Mouse (Mus musculus): Measurements from ENCODE around the gene Cap2. TPM values are rescaled to one million over a fixed set of nuclear protein-coding genes. Genes with fewer than 3 reads are reported as not detected.

Cap2 gene
- polyA plus RNA-seq, 1 experiment from 2014 or later = 10.9 TPM

DNA sequence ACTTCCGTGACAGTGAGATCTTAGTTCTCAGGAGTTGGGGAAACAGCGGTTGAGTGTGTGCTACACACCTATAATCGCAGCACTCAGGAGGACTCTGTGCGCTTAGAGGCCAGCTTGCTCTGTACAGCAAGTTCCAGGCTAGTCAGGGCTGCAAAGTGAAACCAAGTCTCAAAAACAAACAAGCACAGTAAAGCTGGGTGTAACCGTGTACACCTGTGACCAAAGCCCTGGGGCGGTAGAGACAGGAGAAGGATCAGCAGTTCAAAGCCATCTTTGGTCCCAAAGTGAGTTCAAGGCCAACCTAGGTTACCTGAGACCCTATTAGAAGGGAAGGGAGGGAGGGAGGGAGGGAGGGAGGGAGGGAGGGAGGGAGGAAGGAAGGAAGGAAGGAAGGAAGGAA is 142.5 kb downstream of the Cap2 start:
- H3K27me3 ChIP-seq = no peaks in the 10 kb centered on the region
- H3K4me1 ChIP-seq = no peaks in the 10 kb centered on the region
- no peak for ATAC-seq (ENCODE audit: low FRiP score)
- H3K4me2 ChIP-seq = no peak overlapping the region
- H3K9me3 ChIP-seq = peaks cover 8% of the 10 kb centered on the region
- H3K36me3 ChIP-seq (replicated peaks) = 0 out of 2 replicates have a peak, but pooled peaks cover 2% of the 10 kb centered on the region
- H3K9ac ChIP-seq = no peak overlapping the region
- no peak overlapping the region for H3K27ac ChIP-seq
- 91% methylated on average over 6 of the region's 6 CpGs for WGBS
- H3K4me3 ChIP-seq (replicated peaks) = no peak overlapping the region

DNA sequence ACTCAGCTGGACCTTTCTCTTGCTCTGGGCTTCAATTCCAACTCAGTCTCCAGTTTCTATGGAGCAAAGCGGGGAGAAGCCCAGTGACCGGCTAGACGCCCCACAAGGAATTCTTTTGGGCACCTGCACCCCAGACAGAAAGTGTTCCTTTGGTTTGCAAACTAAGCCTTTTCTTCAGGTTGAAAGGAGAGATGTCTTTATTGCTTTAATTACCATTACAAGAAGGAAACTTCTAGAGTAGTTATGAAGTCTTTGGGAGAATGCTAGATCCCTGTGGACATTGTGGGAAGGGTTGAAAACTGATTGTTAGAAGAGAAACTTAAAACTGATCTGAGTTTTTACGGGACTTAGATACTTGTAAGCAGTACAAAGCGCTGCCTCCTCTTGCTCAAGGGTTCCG is 143.8 kb downstream of the Cap2 start:
- Histone ChIP-seq H3K36me3 (replicated peaks) (0 out of 2 replicates have a peak, but pooled peaks cover 2% of the 10 kb centered on the region), H3K9ac (no peak overlapping the region), H3K4me3 (replicated peaks) (no peak overlapping the region), H3K4me1 (no peaks in the 10 kb centered on the region), H3K9me3 (peaks cover 8% of the 10 kb centered on the region), H3K27ac (no peak overlapping the region), H3K27me3 (no peaks in the 10 kb centered on the region), H3K4me2 (no peak overlapping the region)
- WGBS = 73% methylated on average over 6 of the region's 6 CpGs
- no peak for ATAC-seq (ENCODE audit: low FRiP score)

- ATAC-seq (ENCODE audit: low FRiP score) = no peak
- Histone ChIP-seq H3K27ac (no peak overlapping the region), H3K9me3 (peaks cover 5% of the 10 kb centered on the region; the same call in 1 of the 2 replicates), H3K9ac (no peak overlapping the region), H3K36me3 (replicated peaks) (no peaks in the 10 kb centered on the region), H3K4me1 (no peaks in the 10 kb centered on the region), H3K4me2 (no peak overlapping the region), H3K4me3 (replicated peaks) (no peak overlapping the region), H3K27me3 (no peaks in the 10 kb centered on the region)
- 95% methylated on average over 7 of the region's 7 CpGs for WGBS
These were observed 150.2 kb downstream of the Cap2 start for GRCm38 (mm10) chr13:46651853-46652252.

DNA sequence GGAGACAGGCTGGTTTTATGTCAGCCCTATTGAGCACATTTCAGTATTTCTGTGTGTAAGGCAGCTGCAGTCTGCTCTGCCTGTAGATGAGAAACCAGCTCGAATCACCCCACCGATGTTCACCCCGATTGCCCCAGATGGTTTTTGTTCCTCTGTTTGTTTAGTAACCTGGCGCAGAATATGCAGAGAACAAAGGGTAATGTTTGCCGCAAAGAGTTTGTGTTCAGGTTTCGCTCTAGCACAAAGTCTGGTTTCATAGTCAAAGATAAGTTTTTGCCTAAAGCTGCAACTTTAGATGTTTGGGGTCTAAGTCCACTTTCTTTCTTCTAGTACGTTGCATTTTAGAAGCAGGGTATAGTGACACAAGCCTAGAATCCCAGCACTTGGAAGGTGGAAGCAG is 151.0 kb downstream of the Cap2 start:
- H3K4me2 ChIP-seq = no peak overlapping the region
- no peaks in the 10 kb centered on the region for H3K4me1 ChIP-seq
- no peaks in the 10 kb centered on the region for H3K27me3 ChIP-seq
- H3K9me3 ChIP-seq = peaks cover 5% of the 10 kb centered on the region; the same call in 1 of the 2 replicates
- no peaks in the 10 kb centered on the region for H3K36me3 ChIP-seq (replicated peaks)
- ATAC-seq (ENCODE audit: low FRiP score) = no peak
- WGBS = 93% methylated on average over 7 of the region's 7 CpGs
- no peak overlapping the region for H3K4me3 ChIP-seq (replicated peaks)
- H3K27ac ChIP-seq = no peak overlapping the region
- H3K9ac ChIP-seq = no peak overlapping the region

GRCm38 (mm10) chr13:46653671-46654070 is 152.0 kb downstream of the Cap2 start:
- no peak overlapping the region for H3K4me3 ChIP-seq (replicated peaks)
- no peak overlapping the region for H3K4me2 ChIP-seq
- WGBS = 70% methylated on average over 4 of the region's 4 CpGs
- H3K4me1 ChIP-seq = no peaks in the 10 kb centered on the region
- H3K36me3 ChIP-seq (replicated peaks) = no peaks in the 10 kb centered on the region
- H3K9ac ChIP-seq = no peak overlapping the region
- no peaks in the 10 kb centered on the region for H3K27me3 ChIP-seq
- H3K27ac ChIP-seq = no peak overlapping the region
- H3K9me3 ChIP-seq = peaks cover 5% of the 10 kb centered on the region; the same call in 1 of the 2 replicates
- no peak for ATAC-seq (ENCODE audit: low FRiP score)

- H3K27ac ChIP-seq = no peak overlapping the region
- ATAC-seq (ENCODE audit: low FRiP score) = no peak
- H3K9ac ChIP-seq = no peak overlapping the region
- no peaks in the 10 kb centered on the region for H3K4me1 ChIP-seq
- H3K9me3 ChIP-seq = peaks cover 5% of the 10 kb centered on the region; the same call in 1 of the 2 replicates
- WGBS = 75% methylated on average over 5 of the region's 5 CpGs
- no peaks in the 10 kb centered on the region for H3K27me3 ChIP-seq
- H3K4me2 ChIP-seq = no peak overlapping the region
- no peaks in the 10 kb centered on the region for H3K36me3 ChIP-seq (replicated peaks)
- no peak overlapping the region for H3K4me3 ChIP-seq (replicated peaks)
These were observed 152.9 kb downstream of the Cap2 start for GRCm38 (mm10) chr13:46654566-46654965.

GRCm38 (mm10) chr13:46659211-46659610 is 157.6 kb downstream of the Cap2 start:
- no peaks in the 10 kb centered on the region for H3K4me1 ChIP-seq
- no peaks in the 10 kb centered on the region for H3K9me3 ChIP-seq

DNA sequence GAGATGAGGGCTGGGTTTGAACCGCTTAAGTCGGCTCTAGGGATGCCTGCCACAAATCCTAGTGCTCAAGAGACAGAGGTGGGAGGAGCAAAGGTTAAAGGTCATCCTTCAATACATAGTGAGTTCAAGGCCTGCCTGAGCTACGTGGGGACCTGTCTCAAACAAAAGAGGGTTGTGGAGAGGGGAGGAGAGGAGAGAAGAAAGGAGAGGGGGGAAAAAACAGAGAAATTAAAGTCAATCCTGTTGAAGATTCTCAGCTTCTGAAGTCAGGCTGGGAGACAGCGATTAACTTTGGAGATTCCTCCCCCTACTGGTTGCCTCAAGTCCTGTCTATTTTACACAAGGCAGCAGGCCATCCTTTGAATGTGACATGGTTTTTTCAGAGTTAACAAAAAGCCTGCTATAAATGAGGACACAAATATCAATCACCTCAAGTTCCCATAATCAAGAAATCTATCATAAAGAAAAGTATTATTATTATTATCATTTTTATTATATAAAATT is 161.9 kb downstream of the Cap2 start:
- Histone ChIP-seq H3K9ac (no peak overlapping the region), H3K27ac (no peak overlapping the region), H3K9me3 (no peaks in the 10 kb centered on the region), H3K36me3 (replicated peaks) (no peaks in the 10 kb centered on the region), H3K4me1 (peaks cover 2% of the 10 kb centered on the region), H3K4me2 (no peak overlapping the region), H3K27me3 (peaks cover 7% of the 10 kb centered on the region; the same call in 1 of the 2 replicates), H3K4me3 (replicated peaks) (no peak overlapping the region)
- no peak for ATAC-seq (ENCODE audit: low FRiP score)
- WGBS = 30% methylated on average over 4 of the region's 4 CpGs

More at GRCm38 (mm10) chr13:46659211-46659610, 157.6 kb downstream of the Cap2 start:
- H3K27ac ChIP-seq = no peak overlapping the region
- no peak overlapping the region for H3K4me2 ChIP-seq
- H3K27me3 ChIP-seq = no peaks in the 10 kb centered on the region
- ATAC-seq (ENCODE audit: low FRiP score) = no peak
- H3K9ac ChIP-seq = no peak overlapping the region
- no peak overlapping the region for H3K4me3 ChIP-seq (replicated peaks)
- WGBS = 87% methylated on average over 5 of the region's 5 CpGs
- H3K36me3 ChIP-seq (replicated peaks) = no peaks in the 10 kb centered on the region

DNA sequence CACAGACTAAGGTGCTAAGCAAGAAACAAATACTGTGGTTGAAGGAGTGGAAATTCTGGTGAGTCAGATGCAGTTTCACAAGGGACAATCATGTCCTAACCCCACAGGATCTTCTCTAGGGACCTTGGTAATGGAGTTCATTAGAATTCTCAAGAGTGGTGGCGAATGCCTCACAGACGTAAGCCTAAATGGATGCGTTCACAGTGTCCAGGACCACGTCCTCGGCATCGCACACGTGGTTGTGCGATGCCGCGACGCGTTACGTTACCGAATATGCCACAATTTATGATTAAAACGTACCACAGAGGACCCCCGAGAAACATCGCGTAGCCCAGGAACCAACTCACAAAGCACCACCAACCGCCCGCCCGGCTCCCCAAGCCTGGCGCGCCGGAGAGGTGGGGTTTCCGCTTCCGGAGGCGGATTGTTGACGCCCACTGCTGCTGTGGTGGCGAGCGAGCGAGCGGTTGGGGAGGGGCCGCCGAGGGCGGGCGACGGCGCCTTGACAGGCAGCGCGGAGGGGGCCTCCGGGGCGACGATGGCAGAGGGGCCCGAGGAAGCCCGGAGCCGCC is 167.5 kb downstream of the Cap2 start, which contains the start of gene Fam8a1:
Gene Fam8a1, plus strand, starts transcription at position 475 of the 572 bp plus-strand sequence.
- 0% methylated on average over 44 of the region's 46 CpGs for WGBS
- H3K27me3 ChIP-seq = peaks cover 7% of the 10 kb centered on the region; the same call in 1 of the 2 replicates
- H3K4me1 ChIP-seq = peaks cover 15% of the 10 kb centered on the region
- ATAC-seq (ENCODE audit: low FRiP score) = peak; percentile 95
- no peaks in the 10 kb centered on the region for H3K9me3 ChIP-seq
- peak within 1 kb of the TSS; percentile 94 for H3K9ac ChIP-seq
- H3K4me2 ChIP-seq = peak within 1 kb of the TSS; percentile 89
- H3K4me3 ChIP-seq (replicated peaks) = peak within 1 kb of the TSS; percentile 98
- H3K27ac ChIP-seq = peak within 1 kb of the TSS; percentile 87
- peaks cover 24% of the 10 kb centered on the region for H3K36me3 ChIP-seq (replicated peaks)

- Histone ChIP-seq H3K27me3 (peaks cover 7% of the 10 kb centered on the region; the same call in 1 of the 2 replicates), H3K36me3 (replicated peaks) (peaks cover 30% of the 10 kb centered on the region), H3K4me2 (peak overlapping the region; percentile 89), H3K9me3 (no peaks in the 10 kb centered on the region), H3K9ac (peak overlapping the region; percentile 94), H3K4me1 (peaks cover 15% of the 10 kb centered on the region), H3K27ac (peak overlapping the region; percentile 87), H3K4me3 (replicated peaks) (peak overlapping the region; percentile 98)
- WGBS = 0% methylated on average over 62 of the region's 96 CpGs
- ATAC-seq (ENCODE audit: low FRiP score) = peak; percentile 66
These were observed 168.1 kb downstream of the Cap2 start for GRCm38 (mm10) chr13:46669620-46670271.

DNA sequence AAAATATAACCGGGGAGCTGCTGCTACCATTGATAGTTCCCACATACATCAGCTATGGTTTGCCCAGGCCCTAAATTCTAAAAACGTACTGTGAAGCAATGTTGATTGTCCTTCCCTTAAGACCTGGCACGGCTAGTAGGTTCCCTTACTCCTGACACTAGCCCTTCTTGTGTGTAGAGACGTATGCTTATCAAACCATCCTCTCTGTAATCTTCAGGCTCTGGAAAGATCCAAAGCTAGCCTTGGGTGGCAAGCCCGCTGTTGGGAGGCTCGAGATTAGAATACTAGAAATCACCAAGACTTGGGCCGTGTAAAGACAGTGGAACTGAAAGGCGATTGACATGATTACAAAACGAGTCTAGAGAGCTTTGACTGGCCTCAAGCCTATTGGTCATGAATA is 168.9 kb downstream of the Cap2 start:
- Histone ChIP-seq H3K4me2 (peak overlapping the region; percentile 89), H3K27ac (no peak overlapping the region), H3K36me3 (replicated peaks) (peaks cover 37% of the 10 kb centered on the region), H3K27me3 (peaks cover 7% of the 10 kb centered on the region; the same call in 1 of the 2 replicates), H3K4me1 (peaks cover 15% of the 10 kb centered on the region), H3K4me3 (replicated peaks) (peak overlapping the region; percentile 98), H3K9me3 (no peaks in the 10 kb centered on the region), H3K9ac (peak overlapping the region; percentile 94)
- WGBS = 70% methylated on average over 9 of the region's 9 CpGs
- no peak for ATAC-seq (ENCODE audit: low FRiP score)

- no peak overlapping the region for H3K4me2 ChIP-seq
- no peak overlapping the region for H3K27ac ChIP-seq
- no peak overlapping the region for H3K4me3 ChIP-seq (replicated peaks)
- WGBS = 93% methylated on average over 2 of the region's 2 CpGs
- H3K4me1 ChIP-seq = peaks cover 9% of the 10 kb centered on the region
- H3K9me3 ChIP-seq = no peaks in the 10 kb centered on the region
- peaks cover 54% of the 10 kb centered on the region for H3K36me3 ChIP-seq (replicated peaks)
- no peak for ATAC-seq (ENCODE audit: low FRiP score)
- H3K27me3 ChIP-seq = no peaks in the 10 kb centered on the region
- H3K9ac ChIP-seq = no peak overlapping the region
These were observed 173.0 kb downstream of the Cap2 start for GRCm38 (mm10) chr13:46674601-46675000.

All from forebrain, embryonic 12.5 days (tissue).